Mouse (Mus musculus) kidney, embryonic 16.5 days (tissue): Measurements from ENCODE around the gene Tbx2. TPM values are rescaled to one million over a fixed set of nuclear protein-coding genes. Genes with fewer than 3 reads are reported as not detected.
A peak's percentile ranks its signal among the peaks of the same experiment; 100 is the strongest.

ENCODE experiments used
- ATAC-seq: fragments of 200-750 bp; cut with Nextera tagmentation; 2 replicates; pipeline ENCODE4 v1.8.0; 2017; ENCODE audit warnings: moderate TSS enrichment; ENCODE audit not compliant: low FRiP score, low TSS enrichment
- H3K27ac ChIP-seq: fragments of 300-500 bp; sonication (generic); 2 replicates; pipeline ENCODE4 v1.5.1; 2014; ENCODE audit warnings: low read length
- H3K27me3 ChIP-seq: fragments of 300-500 bp; sonication (generic); 2 replicates; pipeline ENCODE4 v1.6.1; 2014; ENCODE audit warnings: low read length, control low read depth, mixed read lengths; ENCODE audit not compliant: insufficient read depth
- H3K36me3 ChIP-seq: fragments of 300-500 bp; sonication (generic); 2 replicates; pipeline ENCODE4 v1.6.1; 2014; ENCODE audit warnings: low read length, control low read depth, mixed read lengths; ENCODE audit not compliant: insufficient read depth
- H3K4me1 ChIP-seq: fragments of 300-500 bp; sonication (generic); 2 replicates; pipeline ENCODE4 v1.6.1; 2014; ENCODE audit warnings: low read length, control low read depth, mixed read lengths; ENCODE audit not compliant: insufficient read depth
- H3K4me2 ChIP-seq: fragments of 300-500 bp; sonication (generic); replicated peaks from 2 replicates; pipeline ENCODE4 v1.6.1; 2014; ENCODE audit warnings: low read depth, low read length
- H3K4me3 ChIP-seq: fragments of 300-500 bp; sonication (generic); 2 replicates; pipeline ENCODE4 v1.5.1; 2014; ENCODE audit warnings: mild to moderate bottlenecking, low read length
- H3K9ac ChIP-seq: fragments of 300-500 bp; sonication (generic); replicated peaks from 2 replicates; pipeline ENCODE4 v1.6.1; 2014; ENCODE audit warnings: low read length
- H3K9me3 ChIP-seq: fragments of 300-500 bp; sonication (generic); 2 replicates; pipeline ENCODE4 v1.6.1; 2016; ENCODE audit warnings: low read length, control low read depth
- WGBS: fragments of 180-500 bp; shearing (Covaris S2); extraction: QIAGEN DNeasy Blood & Tissue Kit; methylation state at CpG from one replicate; pipeline ENCODE4 v1.1.7; 2014; 5-methylcytosine and 5-hydroxymethylcytosine counted together
- polyA plus RNA-seq: library from polyadenylated mRNA; unstranded; fragments of >200 nt; fragmentation: Nextera tagmentation; extraction: Ambion mirVana; gene quantifications from 2 replicates; pipeline ENCODE4 v1.2.1, GENCODE M21; 2015

Gene Tbx2
- polyA plus RNA-seq, 1 experiment from 2014 or later, result 10.3 TPM

DNA sequence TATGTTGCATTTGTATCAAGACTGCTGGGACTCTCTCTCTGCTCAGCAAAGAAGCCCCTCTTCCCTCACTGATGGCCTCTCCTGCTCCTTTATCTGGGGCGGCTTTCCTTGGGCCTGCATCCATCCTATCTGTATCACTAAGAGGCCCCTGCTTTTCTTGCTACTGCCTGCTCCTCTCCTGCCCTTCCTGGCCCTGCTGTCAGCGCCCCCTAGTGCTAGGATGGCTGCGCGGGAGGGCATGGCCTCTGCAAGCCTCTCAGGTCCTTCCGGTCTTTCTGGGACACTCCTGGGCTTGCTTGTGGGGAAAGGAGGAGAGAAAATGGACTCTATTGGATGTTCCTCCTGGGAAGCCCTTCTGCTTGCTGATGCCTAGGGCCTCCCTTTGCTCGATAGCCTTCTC is 9.2 kb upstream of the Tbx2 start:
- Histone ChIP-seq H3K9ac (no peak overlapping the region), H3K36me3 (no peaks in the 10 kb centered on the region), H3K9me3 (no peaks in the 10 kb centered on the region), H3K27ac (no peak overlapping the region), H3K4me3 (no peak overlapping the region), H3K4me2 (no peak overlapping the region), H3K4me1 (peaks cover 48% of the 10 kb centered on the region), H3K27me3 (peaks cover 17% of the 10 kb centered on the region; the same call in 1 of the 2 replicates)
- WGBS, result 16% methylated on average over 6 of the region's 6 CpGs
- ATAC-seq, result no peak

DNA sequence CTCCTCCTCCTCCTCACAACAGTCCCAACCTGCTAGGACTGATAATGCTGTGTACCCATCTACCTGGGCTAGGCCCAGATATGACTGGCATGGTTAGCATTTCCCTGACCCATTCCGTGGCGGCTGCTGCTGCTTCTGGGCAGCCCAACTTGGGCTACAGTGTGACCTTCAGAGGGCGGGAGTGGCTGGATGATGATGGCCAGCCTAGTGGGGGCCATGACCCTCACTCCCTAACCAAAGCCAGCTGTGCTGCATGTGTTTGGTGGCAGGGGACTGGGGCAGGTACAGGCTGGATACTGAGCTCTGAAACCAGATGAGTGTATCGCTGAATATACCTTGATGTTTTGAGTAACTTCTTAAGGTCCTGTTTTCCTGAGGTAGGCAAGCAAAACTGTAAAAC is 8.6 kb upstream of the Tbx2 start:
- H3K27ac ChIP-seq, result no peak overlapping the region
- 82% methylated on average over 4 of the region's 4 CpGs for WGBS
- H3K27me3 ChIP-seq, result peaks cover 21% of the 10 kb centered on the region; the same call in 1 of the 2 replicates
- H3K4me1 ChIP-seq, result peaks cover 53% of the 10 kb centered on the region
- ATAC-seq, result no peak
- H3K9me3 ChIP-seq, result no peaks in the 10 kb centered on the region
- no peak overlapping the region for H3K4me3 ChIP-seq
- no peak overlapping the region for H3K4me2 ChIP-seq
- no peaks in the 10 kb centered on the region for H3K36me3 ChIP-seq
- H3K9ac ChIP-seq, result no peak overlapping the region

DNA sequence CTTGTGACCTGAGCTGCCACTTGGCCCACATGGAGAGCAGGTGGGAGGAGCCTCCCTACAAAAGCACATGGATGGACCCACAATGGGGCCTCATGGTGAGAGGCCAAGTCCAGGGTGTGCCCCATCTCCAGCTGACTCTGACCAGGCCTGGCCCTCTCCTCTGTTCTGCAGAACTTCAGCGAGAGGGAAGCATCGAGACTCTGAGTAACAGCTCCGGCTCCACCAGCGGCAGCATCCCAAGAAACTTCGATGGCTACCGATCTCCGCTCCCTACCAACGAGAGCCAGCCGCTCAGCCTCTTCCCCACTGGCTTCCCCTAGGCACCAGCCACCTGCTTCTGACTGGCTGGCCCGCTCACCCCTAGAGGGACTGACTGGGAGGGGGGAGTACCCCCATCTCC is 7.3 kb upstream of the Tbx2 start:
- H3K36me3 ChIP-seq, result no peaks in the 10 kb centered on the region
- no peak overlapping the region for H3K27ac ChIP-seq
- H3K9ac ChIP-seq, result no peak overlapping the region
- WGBS, result 85% methylated on average over 10 of the region's 10 CpGs
- no peaks in the 10 kb centered on the region for H3K9me3 ChIP-seq
- peaks cover 24% of the 10 kb centered on the region; the same call in 1 of the 2 replicates for H3K27me3 ChIP-seq
- no peak for ATAC-seq
- peaks cover 65% of the 10 kb centered on the region for H3K4me1 ChIP-seq
- no peak overlapping the region for H3K4me2 ChIP-seq
- no peak overlapping the region for H3K4me3 ChIP-seq

DNA sequence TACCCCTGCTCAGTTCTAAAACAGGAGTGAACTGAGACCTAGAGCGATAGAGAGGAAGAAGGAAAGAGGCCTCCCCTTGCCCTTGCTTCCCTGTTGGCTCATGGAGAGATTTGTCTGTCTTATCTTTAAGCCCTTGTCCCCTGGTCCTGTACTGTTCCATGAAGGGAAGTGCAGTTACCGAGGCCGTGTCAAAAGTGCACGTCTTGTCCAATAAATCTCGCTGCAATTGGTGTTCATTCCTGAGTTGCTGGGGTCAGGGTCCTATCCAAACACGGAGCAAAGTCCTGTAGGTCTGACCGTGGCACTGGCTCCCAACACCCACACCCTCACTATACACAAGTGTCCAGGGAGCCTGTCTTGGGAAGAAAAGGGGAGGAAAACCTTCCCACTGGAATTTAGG is 6.5 kb upstream of the Tbx2 start:
- H3K4me1 ChIP-seq, result peaks cover 73% of the 10 kb centered on the region
- no peak overlapping the region for H3K4me2 ChIP-seq
- no peak overlapping the region for H3K4me3 ChIP-seq
- H3K9ac ChIP-seq, result no peak overlapping the region
- peak overlapping the region; percentile 47 for H3K27ac ChIP-seq
- no peaks in the 10 kb centered on the region for H3K36me3 ChIP-seq
- WGBS, result 19% methylated on average over 7 of the region's 7 CpGs
- H3K27me3 ChIP-seq, result peaks cover 24% of the 10 kb centered on the region; the same call in 1 of the 2 replicates
- H3K9me3 ChIP-seq, result no peaks in the 10 kb centered on the region
- no peak for ATAC-seq

DNA sequence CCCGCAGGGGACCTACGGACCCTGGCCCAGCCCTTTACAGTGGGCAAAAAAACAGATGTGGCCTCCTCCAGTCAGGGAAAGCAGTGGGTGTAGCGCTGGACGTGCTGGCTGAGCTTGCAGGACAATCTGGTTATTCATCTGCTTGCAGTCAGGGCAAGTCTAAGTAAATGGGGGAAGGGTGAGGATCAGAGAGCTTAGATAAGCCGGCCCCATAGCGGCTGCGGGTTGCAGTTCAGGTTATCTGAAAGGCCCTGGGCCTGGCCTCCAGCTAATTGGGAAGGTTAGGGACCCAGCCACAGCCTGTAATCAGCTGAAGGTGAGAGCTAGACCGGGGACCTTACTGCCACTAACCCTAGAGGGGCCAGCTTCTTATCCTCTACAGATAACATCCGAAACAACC is 5.0 kb upstream of the Tbx2 start:
- Histone ChIP-seq H3K36me3 (no peaks in the 10 kb centered on the region), H3K9me3 (no peaks in the 10 kb centered on the region), H3K9ac (peak overlapping the region; percentile 41), H3K4me2 (no peak overlapping the region), H3K27me3 (peaks cover 27% of the 10 kb centered on the region; the same call in 1 of the 2 replicates), H3K4me3 (no peak overlapping the region), H3K27ac (peak overlapping the region; percentile 47), H3K4me1 (peaks cover 67% of the 10 kb centered on the region)
- 33% methylated on average over 9 of the region's 9 CpGs for WGBS
- no peak for ATAC-seq

DNA sequence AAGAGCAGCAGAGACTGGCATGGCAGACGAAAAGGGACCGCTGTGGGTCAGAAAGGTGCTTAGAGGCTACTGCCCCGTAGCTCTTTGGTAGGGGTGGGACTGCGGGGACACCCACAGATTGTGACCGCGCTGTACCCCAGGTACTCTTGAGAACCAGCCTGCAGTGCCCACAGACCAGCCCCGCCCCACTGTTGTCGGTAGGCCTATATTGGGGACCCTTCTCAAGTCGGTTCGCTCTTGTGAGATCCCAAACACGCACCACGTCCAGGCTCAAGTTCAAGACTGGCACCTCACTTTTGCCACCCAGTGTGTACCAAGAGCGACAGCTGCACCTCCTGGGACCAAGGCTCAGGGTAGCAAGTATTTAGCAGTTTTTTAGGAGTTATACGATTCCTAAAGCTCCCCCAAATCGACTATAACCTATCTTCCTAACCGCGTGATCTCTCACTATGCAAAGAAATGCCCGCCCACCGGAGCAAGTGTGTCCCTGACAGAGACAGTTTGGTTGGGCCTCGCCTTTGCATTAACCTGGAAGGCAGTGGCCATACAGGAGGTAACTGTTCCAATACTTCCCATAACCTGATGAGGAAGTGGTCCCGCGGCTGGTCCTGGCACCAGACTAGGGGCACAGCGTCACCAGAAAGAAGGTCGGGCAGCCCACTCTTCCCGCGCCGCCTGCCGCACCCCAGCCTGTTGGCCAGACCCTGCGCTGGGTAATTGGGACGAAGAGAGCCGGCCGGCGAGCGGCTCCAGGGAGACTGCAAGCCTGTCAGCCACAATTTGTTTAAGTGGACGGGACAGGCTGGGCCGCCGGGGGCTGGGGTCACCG is 3.4 kb upstream of the Tbx2 start:
- H3K4me2 ChIP-seq, result peak overlapping the region; percentile 79
- H3K27ac ChIP-seq, result peak overlapping the region; percentile 87
- peak overlapping the region; percentile 70 for H3K9ac ChIP-seq
- 15% methylated on average over 38 of the region's 38 CpGs for WGBS
- H3K4me1 ChIP-seq, result peaks cover 59% of the 10 kb centered on the region
- H3K27me3 ChIP-seq, result peaks cover 27% of the 10 kb centered on the region; the same call in 1 of the 2 replicates
- peak overlapping the region; percentile 74 for H3K4me3 ChIP-seq
- no peak for ATAC-seq
- no peaks in the 10 kb centered on the region for H3K36me3 ChIP-seq
- no peaks in the 10 kb centered on the region for H3K9me3 ChIP-seq

DNA sequence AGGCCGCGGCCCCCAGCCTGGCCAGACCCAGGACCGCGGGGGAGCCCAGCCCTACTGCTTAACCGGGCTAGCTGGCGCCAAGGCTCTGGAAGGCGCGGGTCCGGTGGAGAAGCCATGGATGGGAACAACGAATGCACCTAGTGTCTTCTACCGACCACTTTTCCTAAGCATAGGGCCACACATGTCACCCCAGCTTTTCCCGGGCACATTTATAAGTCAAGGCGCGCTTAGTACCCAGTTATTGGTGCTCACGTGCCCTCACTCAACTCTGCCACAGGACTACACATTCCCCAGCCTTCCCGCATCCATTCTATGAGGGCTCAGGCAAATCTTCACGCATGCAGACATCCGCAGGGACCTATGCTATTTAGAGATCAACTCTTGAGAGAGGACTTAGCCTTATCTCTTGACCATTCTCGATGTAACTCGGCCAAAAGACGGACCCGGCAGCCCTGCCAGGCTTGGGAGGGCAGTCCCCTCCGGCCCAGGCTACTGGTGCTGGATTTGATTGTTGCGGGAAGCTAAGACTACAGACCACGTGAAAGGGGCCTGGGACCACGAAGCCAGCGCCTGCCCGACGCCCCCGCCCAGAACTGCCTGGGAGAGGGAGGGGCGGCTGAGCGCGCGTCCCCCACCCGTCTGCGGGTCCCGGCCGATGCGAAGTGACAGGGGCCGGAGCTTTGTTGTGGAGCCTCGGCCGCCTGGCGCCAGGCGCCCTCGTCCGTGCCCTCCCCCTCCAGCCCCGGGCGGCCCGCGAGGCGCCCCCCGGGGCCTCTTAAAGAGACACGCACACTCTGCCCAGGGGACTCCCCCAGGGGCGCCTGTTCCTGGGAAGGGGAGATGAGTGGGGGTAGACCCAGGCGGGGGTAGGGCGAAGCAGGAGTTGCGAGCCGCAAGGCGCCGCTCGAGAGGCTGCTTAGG is 2.6 kb upstream of the Tbx2 start:
- H3K4me1 ChIP-seq, result peaks cover 58% of the 10 kb centered on the region
- peaks cover 35% of the 10 kb centered on the region for H3K27me3 ChIP-seq
- peak; percentile 32 for ATAC-seq
- H3K36me3 ChIP-seq, result no peaks in the 10 kb centered on the region
- H3K9me3 ChIP-seq, result no peaks in the 10 kb centered on the region
- peak overlapping the region; percentile 87 for H3K27ac ChIP-seq
- H3K9ac ChIP-seq, result peak overlapping the region; percentile 70
- WGBS, result 2% methylated on average over 60 of the region's 61 CpGs
- peak overlapping the region; percentile 79 for H3K4me2 ChIP-seq
- peak overlapping the region; percentile 74 for H3K4me3 ChIP-seq

DNA sequence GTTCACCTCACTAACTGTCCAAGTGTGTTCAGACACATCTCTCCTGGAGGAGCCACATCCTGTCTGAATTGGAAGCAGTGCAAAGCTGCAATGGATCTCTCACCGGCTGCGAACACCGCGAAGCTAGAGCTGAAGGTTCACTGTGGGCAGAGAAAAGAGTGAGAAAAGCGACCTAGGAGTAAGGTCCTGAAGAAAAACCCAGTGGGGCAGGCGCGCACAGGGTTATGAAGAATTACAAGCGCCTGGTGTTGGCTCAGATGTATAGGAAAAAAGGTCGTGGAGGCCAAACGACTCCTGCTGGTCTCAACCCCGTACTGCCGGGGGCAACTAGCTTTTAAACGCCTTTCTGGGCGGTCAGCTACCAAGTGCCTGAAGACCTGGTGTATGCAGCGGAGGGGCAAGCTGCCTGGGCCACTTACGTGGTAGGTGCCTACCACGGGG is 1.4 kb upstream of the Tbx2 start:
- ATAC-seq, result no peak
- H3K36me3 ChIP-seq, result no peaks in the 10 kb centered on the region
- peaks cover 48% of the 10 kb centered on the region for H3K4me1 ChIP-seq
- H3K9me3 ChIP-seq, result no peaks in the 10 kb centered on the region
- peak overlapping the region; percentile 87 for H3K27ac ChIP-seq
- 5% methylated on average over 17 of the region's 17 CpGs for WGBS
- H3K9ac ChIP-seq, result peak overlapping the region; percentile 70
- peak overlapping the region; percentile 79 for H3K4me2 ChIP-seq
- H3K4me3 ChIP-seq, result peak overlapping the region; percentile 74
- H3K27me3 ChIP-seq, result peaks cover 41% of the 10 kb centered on the region

DNA sequence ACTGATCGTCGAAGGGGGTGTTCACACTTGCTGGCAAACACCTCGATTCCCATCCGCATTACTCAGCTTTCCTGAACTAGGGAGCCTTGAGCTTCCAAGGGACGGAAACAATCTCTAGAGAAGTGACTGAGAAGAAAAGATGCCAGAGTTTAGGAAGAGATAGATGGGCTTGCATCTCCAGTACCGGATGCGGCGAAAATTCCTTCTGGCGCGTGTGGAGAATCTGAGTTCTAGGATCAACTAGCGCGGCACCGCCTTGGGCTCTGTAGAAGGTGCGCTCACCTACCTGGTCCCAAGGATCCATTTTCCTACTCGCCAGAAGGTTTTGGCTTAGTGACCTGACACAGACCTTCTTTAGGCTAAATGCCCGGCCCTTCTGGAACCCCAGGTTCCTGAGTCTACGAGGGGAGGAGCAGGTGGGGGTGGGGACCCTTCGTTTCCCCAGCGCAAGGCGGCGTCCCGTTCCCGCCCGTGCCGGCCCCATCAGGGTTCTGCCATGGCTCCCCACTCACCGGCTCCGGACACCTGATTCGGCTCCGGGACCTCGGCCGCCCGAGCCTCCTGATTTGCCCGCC is 608 bp upstream of the Tbx2 start:
- Histone ChIP-seq H3K4me3 (peak overlapping the region; percentile 74), H3K4me2 (peak overlapping the region; percentile 79), H3K9ac (peak overlapping the region; percentile 70), H3K9me3 (no peaks in the 10 kb centered on the region), H3K4me1 (peaks cover 39% of the 10 kb centered on the region), H3K27ac (peak overlapping the region; percentile 87), H3K36me3 (no peaks in the 10 kb centered on the region), H3K27me3 (peaks cover 46% of the 10 kb centered on the region)
- ATAC-seq, result no peak
- under 1% methylated on average over 33 of the region's 33 CpGs for WGBS
